Mouse (Mus musculus): ENCODE measurements around the gene Hint1. TPM values are rescaled to one million over a fixed set of nuclear protein-coding genes. Genes with fewer than 3 reads are reported as not detected.

The Hint1 gene
- polyA plus RNA-seq, 1 experiment from 2014 or later: 796 TPM

GRCm38 (mm10) chr11:54865330-54866085 is 675 bp upstream of the Hint1 start:
- H3K9ac ChIP-seq: peak overlapping the region; percentile 98
- 76% methylated on average over 6 of the region's 6 CpGs for WGBS

GRCm38 (mm10) chr11:54867049-54867385 is 834 bp downstream of the Hint1 start:
- ATAC-seq (ENCODE audit: low FRiP score): 0 out of 2 replicates have a peak, but pooled peaks have one; percentile 42
- Histone ChIP-seq H3K36me3 (replicated peaks) (peaks cover 27% of the 10 kb centered on the region), H3K9ac (peak overlapping the region; percentile 98), H3K9me3 (no peaks in the 10 kb centered on the region), H3K4me3 (replicated peaks) (peak overlapping the region; percentile 92), H3K27ac (peak overlapping the region; percentile 92), H3K4me2 (peak overlapping the region; percentile 65), H3K4me1 (peaks cover 28% of the 10 kb centered on the region), H3K27me3 (no peaks in the 10 kb centered on the region)
- WGBS: 5% methylated on average over 5 of the region's 5 CpGs

More at GRCm38 (mm10) chr11:54865330-54866085, 675 bp upstream of the Hint1 start:
- peaks cover 28% of the 10 kb centered on the region for H3K4me1 ChIP-seq
- H3K27ac ChIP-seq: peak overlapping the region; percentile 92
- peak overlapping the region; percentile 92 for H3K4me3 ChIP-seq (replicated peaks)
- peaks cover 12% of the 10 kb centered on the region for H3K36me3 ChIP-seq (replicated peaks)
- no peak for ATAC-seq (ENCODE audit: low FRiP score)
- H3K4me2 ChIP-seq: peak overlapping the region; percentile 65
- no peaks in the 10 kb centered on the region for H3K27me3 ChIP-seq
- no peaks in the 10 kb centered on the region for H3K9me3 ChIP-seq

- peaks cover 36% of the 10 kb centered on the region for H3K36me3 ChIP-seq (replicated peaks)
- H3K27me3 ChIP-seq: no peaks in the 10 kb centered on the region
- 0 out of 2 replicates have a peak overlapping the region, but pooled peaks have one; percentile 9 for H3K9ac ChIP-seq
- H3K9me3 ChIP-seq: no peaks in the 10 kb centered on the region
- ATAC-seq (ENCODE audit: low FRiP score): no peak
- H3K4me1 ChIP-seq: peaks cover 28% of the 10 kb centered on the region
- peak overlapping the region; percentile 65 for H3K4me2 ChIP-seq
- 87% methylated on average over 3 of the region's 3 CpGs for WGBS
- H3K27ac ChIP-seq: no peak overlapping the region
- peak overlapping the region; percentile 92 for H3K4me3 ChIP-seq (replicated peaks)
These were observed 1.8 kb downstream of the Hint1 start for GRCm38 (mm10) chr11:54867903-54868434.

GRCm38 (mm10) chr11:54868445-54868844 is 2.3 kb downstream of the Hint1 start:
- ATAC-seq (ENCODE audit: low FRiP score): no peak
- peak overlapping the region; percentile 65 for H3K4me2 ChIP-seq
- H3K36me3 ChIP-seq (replicated peaks): peaks cover 40% of the 10 kb centered on the region
- no peak overlapping the region for H3K27ac ChIP-seq
- H3K4me3 ChIP-seq (replicated peaks): 0 out of 2 replicates have a peak overlapping the region, but pooled peaks have one; percentile 0
- H3K27me3 ChIP-seq: no peaks in the 10 kb centered on the region
- H3K9me3 ChIP-seq: no peaks in the 10 kb centered on the region
- no peak overlapping the region for H3K9ac ChIP-seq
- peaks cover 25% of the 10 kb centered on the region for H3K4me1 ChIP-seq
- WGBS: 83% methylated on average over 2 of the region's 2 CpGs

GRCm38 (mm10) chr11:54869318-54869717 is 3.1 kb downstream of the Hint1 start:
- WGBS: 81% methylated on average over 3 of the region's 3 CpGs
- Histone ChIP-seq H3K9me3 (no peaks in the 10 kb centered on the region), H3K4me1 (peaks cover 25% of the 10 kb centered on the region), H3K36me3 (replicated peaks) (peaks cover 48% of the 10 kb centered on the region), H3K27me3 (no peaks in the 10 kb centered on the region), H3K27ac (no peak overlapping the region), H3K4me2 (no peak overlapping the region), H3K9ac (no peak overlapping the region), H3K4me3 (replicated peaks) (no peak overlapping the region)
- ATAC-seq (ENCODE audit: low FRiP score): no peak

GRCm38 (mm10) chr11:54871831-54872537 is 5.8 kb downstream of the Hint1 start:
- 80% methylated on average over 7 of the region's 7 CpGs for WGBS
- Histone ChIP-seq H3K27me3 (no peaks in the 10 kb centered on the region), H3K4me1 (peaks cover 21% of the 10 kb centered on the region), H3K9me3 (no peaks in the 10 kb centered on the region), H3K4me3 (replicated peaks) (no peak overlapping the region), H3K9ac (no peak overlapping the region), H3K4me2 (no peak overlapping the region), H3K27ac (peak overlapping the region; percentile 11; the same call in 1 of the 2 replicates), H3K36me3 (replicated peaks) (peaks cover 55% of the 10 kb centered on the region)
- no peak for ATAC-seq (ENCODE audit: low FRiP score)

- Histone ChIP-seq H3K27ac (no peak overlapping the region), H3K9ac (no peak overlapping the region), H3K9me3 (no peaks in the 10 kb centered on the region), H3K4me2 (no peak overlapping the region), H3K27me3 (no peaks in the 10 kb centered on the region), H3K4me1 (peaks cover 3% of the 10 kb centered on the region), H3K36me3 (replicated peaks) (peaks cover 38% of the 10 kb centered on the region), H3K4me3 (replicated peaks) (no peak overlapping the region)
- WGBS: 88% methylated on average over 5 of the region's 5 CpGs
- ATAC-seq (ENCODE audit: low FRiP score): no peak
These were observed 9.8 kb downstream of the Hint1 start for GRCm38 (mm10) chr11:54876031-54876430.

- Histone ChIP-seq H3K9ac (no peak overlapping the region), H3K4me1 (peaks cover 6% of the 10 kb centered on the region), H3K4me3 (replicated peaks) (no peak overlapping the region), H3K27ac (no peak overlapping the region), H3K27me3 (no peaks in the 10 kb centered on the region), H3K4me2 (no peak overlapping the region), H3K9me3 (no peaks in the 10 kb centered on the region), H3K36me3 (replicated peaks) (peaks cover 11% of the 10 kb centered on the region)
- no peak for ATAC-seq (ENCODE audit: low FRiP score)
- 84% methylated on average over 6 of the region's 6 CpGs for WGBS
These were observed 12.7 kb downstream of the Hint1 start for GRCm38 (mm10) chr11:54878893-54879292.

- Histone ChIP-seq H3K27ac (no peak overlapping the region), H3K4me2 (no peak overlapping the region), H3K36me3 (replicated peaks) (peaks cover 6% of the 10 kb centered on the region), H3K4me1 (peaks cover 6% of the 10 kb centered on the region), H3K4me3 (replicated peaks) (no peak overlapping the region), H3K27me3 (no peaks in the 10 kb centered on the region), H3K9ac (no peak overlapping the region), H3K9me3 (no peaks in the 10 kb centered on the region)
- 45% methylated on average over 4 of the region's 4 CpGs for WGBS
- no peak for ATAC-seq (ENCODE audit: low FRiP score)
These were observed 13.3 kb downstream of the Hint1 start for GRCm38 (mm10) chr11:54879434-54879833.

- 89% methylated on average over 10 of the region's 10 CpGs for WGBS
- no peak overlapping the region for H3K4me3 ChIP-seq (replicated peaks)
- H3K9ac ChIP-seq: no peak overlapping the region
- H3K27me3 ChIP-seq: no peaks in the 10 kb centered on the region
- no peaks in the 10 kb centered on the region for H3K9me3 ChIP-seq
- 0 out of 2 replicates have a peak, but pooled peaks cover 3% of the 10 kb centered on the region for H3K36me3 ChIP-seq (replicated peaks)
- no peak overlapping the region for H3K4me2 ChIP-seq
- H3K4me1 ChIP-seq: peaks cover 6% of the 10 kb centered on the region
- H3K27ac ChIP-seq: no peak overlapping the region
- ATAC-seq (ENCODE audit: low FRiP score): no peak
These were observed 13.7 kb downstream of the Hint1 start for GRCm38 (mm10) chr11:54879922-54880321.

GRCm38 (mm10) chr11:54881051-54881474 is 14.9 kb downstream of the Hint1 start:
- Histone ChIP-seq H3K27ac (no peak overlapping the region), H3K4me3 (replicated peaks) (no peak overlapping the region), H3K4me2 (no peak overlapping the region), H3K4me1 (peaks cover 6% of the 10 kb centered on the region), H3K9ac (no peak overlapping the region), H3K27me3 (no peaks in the 10 kb centered on the region), H3K9me3 (no peaks in the 10 kb centered on the region), H3K36me3 (replicated peaks) (no peaks in the 10 kb centered on the region)
- 6% methylated on average over 2 of the region's 2 CpGs for WGBS
- no peak for ATAC-seq (ENCODE audit: low FRiP score)

- 43% methylated on average over 8 of the region's 8 CpGs for WGBS
These were observed 16.5 kb downstream of the Hint1 start for GRCm38 (mm10) chr11:54882671-54883070.

More at GRCm38 (mm10) chr11:54882671-54883070, 16.5 kb downstream of the Hint1 start:
- H3K4me1 ChIP-seq: peaks cover 6% of the 10 kb centered on the region
- H3K36me3 ChIP-seq (replicated peaks): no peaks in the 10 kb centered on the region
- no peak for ATAC-seq (ENCODE audit: low FRiP score)
- H3K27ac ChIP-seq: no peak overlapping the region
- H3K4me3 ChIP-seq (replicated peaks): no peak overlapping the region
- no peaks in the 10 kb centered on the region for H3K9me3 ChIP-seq
- H3K9ac ChIP-seq: no peak overlapping the region
- no peak overlapping the region for H3K4me2 ChIP-seq
- H3K27me3 ChIP-seq: no peaks in the 10 kb centered on the region
